In genomic region chr16:20804601-20805017, GRCm38 (mm10) we compare ENCODE assay signal across 8 mouse cellular contexts.
A peak's percentile ranks its signal among the peaks of the same experiment; 100 is the strongest.
DNase-seq lines count a peak whose midpoint lies in the region; ATAC-seq lines count a peak whose summit lies in the region.

No protein-coding gene starts in this region.

- peak; percentile 65 for DNase-seq in fibroblast of lung, adult 2 months (ENCODE audit: low read depth)
- DNase-seq in kidney, postnatal 10 days: peak; percentile 85
- peak; percentile 88 for DNase-seq in naive thymus-derived CD4-positive, alpha-beta T cell, adult 2 months (ENCODE audit: low read depth)
- DNase-seq in splenic B cell, adult 2 months (ENCODE audit: low read depth, low spot score): peak; percentile 66

- 0% methylated on average over 7 of the region's 10 CpGs for WGBS in heart, embryonic 14.5 days
- 5% methylated on average over 10 of the region's 10 CpGs for WGBS in liver, embryonic 12.5 days (ENCODE audit: insufficient replicate concordance)

- H3K27ac ChIP-seq in brown adipose tissue, adult 24 weeks (replicated peaks; ENCODE audit: low read depth, low read length): no peak overlapping the region
- no peak overlapping the region for H3K27ac ChIP-seq in heart, embryonic 14.5 days (replicated peaks in 1 of 2; ENCODE audit: control insufficient read depth in 1 of 2, insufficient read depth in 1 of 2, low read depth in 2 of 2, low read length in 2 of 2)
- no peak overlapping the region for H3K27ac ChIP-seq in liver, embryonic 12.5 days

- no peaks in the 10 kb centered on the region for H3K36me3 ChIP-seq in heart, embryonic 14.5 days (ENCODE audit: control insufficient read depth, insufficient read depth, low read length)
- H3K36me3 ChIP-seq in liver, embryonic 12.5 days: no peaks in the 10 kb centered on the region
- no peaks in the 10 kb centered on the region for H3K36me3 ChIP-seq in splenic B cell, adult 2 months (ENCODE audit: control insufficient read depth, insufficient read depth, low read length, poor library complexity, severe bottlenecking)

- peak overlapping the region; percentile 60 for H3K9ac ChIP-seq in heart, embryonic 14.5 days (ENCODE audit: low read length)
- peak overlapping the region; percentile 33; the same call in 1 of the 2 replicates for H3K9ac ChIP-seq in liver, embryonic 12.5 days

- peak overlapping the region; percentile 35; the same call in 1 of the 2 replicates for H3K4me3 ChIP-seq in brown adipose tissue, adult 24 weeks (ENCODE audit: insufficient read depth, low read depth, low read length)
- peak overlapping the region; percentile 41 to 45 for H3K4me3 ChIP-seq in heart, embryonic 14.5 days (ENCODE audit: control insufficient read depth in 1 of 2, insufficient read depth in 1 of 2, low read depth in 1 of 2, low read length in 2 of 2)
- H3K4me3 ChIP-seq in liver, embryonic 12.5 days: peak overlapping the region; percentile 46

- no peaks in the 10 kb centered on the region for H3K9me3 ChIP-seq in heart, embryonic 14.5 days (ENCODE audit: control insufficient read depth, low read length)
- H3K9me3 ChIP-seq in liver, embryonic 12.5 days (replicated peaks): no peaks in the 10 kb centered on the region

- no peaks in the 10 kb centered on the region for H3K27me3 ChIP-seq in heart, embryonic 14.5 days (ENCODE audit: control insufficient read depth, insufficient read depth, low read length)
- no peaks in the 10 kb centered on the region for H3K27me3 ChIP-seq in liver, embryonic 12.5 days (replicated peaks)
- H3K27me3 ChIP-seq in splenic B cell, adult 2 months (ENCODE audit: control insufficient read depth, insufficient read depth, low read length, poor library complexity, severe bottlenecking): no peaks in the 10 kb centered on the region

- H3K4me2 ChIP-seq in heart, embryonic 14.5 days (ENCODE audit: low read length): peak overlapping the region; percentile 75
- H3K4me2 ChIP-seq in liver, embryonic 12.5 days: peak overlapping the region; percentile 67

- no peaks in the 10 kb centered on the region for H3K4me1 ChIP-seq in brown adipose tissue, adult 24 weeks (ENCODE audit: control insufficient read depth, insufficient read depth, insufficient read length, low read length)
- H3K4me1 ChIP-seq in heart, embryonic 14.5 days (ENCODE audit: control insufficient read depth in 2 of 2, insufficient read depth in 2 of 2, low read length in 2 of 2): peaks cover 9 to 20% of the 10 kb centered on the region in 2 experiments; a peak in 3 of 4 replicates
- H3K4me1 ChIP-seq in liver, embryonic 12.5 days: peaks cover 25% of the 10 kb centered on the region

- ATAC-seq in CD4-positive, CD25-positive, alpha-beta regulatory T cell, adult 4 months: peak; percentile 95
- no peak; the same call in 1 of the 2 replicates for ATAC-seq in heart, embryonic 14.5 days (ENCODE audit: insufficient number of reproducible peaks, insufficient read depth, low FRiP score, low read depth)
- peak; percentile 52; the same call in 1 of the 2 replicates for ATAC-seq in liver, embryonic 12.5 days
